24 mouse cellular contexts compared by ENCODE assay signal in the genomic region with DNA sequence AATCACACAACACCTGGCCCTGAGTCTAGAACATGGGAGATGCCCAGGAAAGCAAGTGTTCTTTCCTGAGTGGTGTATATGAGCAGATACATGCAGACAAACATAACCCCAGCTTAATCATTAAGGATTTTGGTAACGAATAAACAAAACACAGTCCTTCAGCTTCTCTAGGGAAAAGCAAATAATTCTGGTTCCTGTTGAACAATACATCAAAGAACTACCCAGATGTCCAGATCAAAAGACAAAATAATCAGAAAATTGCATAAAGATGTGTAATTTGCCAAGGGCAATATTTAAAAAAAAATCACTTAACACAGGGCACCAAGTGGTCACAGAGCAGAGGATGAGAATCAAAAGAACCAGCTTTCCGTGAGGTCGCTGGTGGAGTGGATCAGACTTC.
"Had no signal": no experiment of that assay in that cellular context is flagged by ENCODE, and none has a peak within 500 bp of the region (broad histone marks: within the 10 kb centered on the region; RNA-seq: fewer than 3 reads in every experiment).

No protein-coding gene starts in this region.

- DNase-seq: gastrocnemius, adult 2 months; gastrocnemius, postnatal 10 days; gastrocnemius, postnatal 25 days; heart, adult 18-20 months; heart, postnatal 10 days; heart, postnatal 4 days; kidney, adult 18-20 months; kidney, adult 8-10 months; kidney, postnatal 10 days; kidney, postnatal 25 days; kidney, postnatal 4 days had no signal

- H3K36me3 ChIP-seq: hindbrain, embryonic 10.5 days; hindbrain, embryonic 12.5 days; limb, embryonic 10.5 days; limb, embryonic 12.5 days had no signal

- ATAC-seq: hindbrain, embryonic 16.5 days; inflammation-experienced regulatory T-cells, adult 6 months; intestine, embryonic 15.5 days; intestine, postnatal 0 days had no signal

- H3K27ac ChIP-seq: gastrocnemius, adult 2 months; heart, embryonic 10.5 days; hindbrain, embryonic 10.5 days; hindbrain, embryonic 12.5 days; hindbrain, embryonic 14.5 days; intestine, embryonic 15.5 days; limb, embryonic 10.5 days; limb, embryonic 12.5 days; liver, embryonic 14.5 days had no signal

- H3K9me3 ChIP-seq: heart, embryonic 10.5 days; heart, embryonic 12.5 days; hindbrain, embryonic 10.5 days; hindbrain, embryonic 12.5 days; intestine, embryonic 15.5 days; limb, embryonic 10.5 days; limb, embryonic 12.5 days had no signal

- H3K4me3 ChIP-seq: gastrocnemius, adult 2 months; heart, embryonic 10.5 days; heart, embryonic 12.5 days; hindbrain, embryonic 10.5 days; hindbrain, embryonic 12.5 days; intestine, embryonic 15.5 days; limb, embryonic 10.5 days; limb, embryonic 12.5 days had no signal

- H3K27me3 ChIP-seq: heart, embryonic 12.5 days; hindbrain, embryonic 12.5 days; intestine, embryonic 15.5 days; limb, embryonic 12.5 days had no signal

- H3K4me1 ChIP-seq: intestine, embryonic 15.5 days had no signal

- H3K9ac ChIP-seq: heart, embryonic 12.5 days; hindbrain, embryonic 12.5 days; hindbrain, embryonic 14.5 days; intestine, embryonic 15.5 days; limb, embryonic 12.5 days; liver, embryonic 14.5 days had no signal

- H3K4me2 ChIP-seq: heart, embryonic 12.5 days; hindbrain, embryonic 12.5 days; hindbrain, embryonic 14.5 days; intestine, embryonic 15.5 days; limb, embryonic 12.5 days; liver, embryonic 11.5 days had no signal
